Mouse (Mus musculus) embryonic facial prominence, embryonic 14.5 days (tissue): ENCODE measurements around the gene Mllt11. TPM values are rescaled to one million over a fixed set of nuclear protein-coding genes. Genes with fewer than 3 reads are reported as not detected.
"Not testable (repeated sequence)": the region's sequence is repeated elsewhere in the genome, so short reads cannot be mapped to it uniquely, and the experiment has no call there.

Experiments used
- ATAC-seq: fragments of 200-750 bp; cut with Nextera tagmentation; 2 replicates; pipeline ENCODE4 v1.8.0; 2017; ENCODE audit warnings: low read depth, moderate number of reproducible peaks, moderate TSS enrichment
- DNase-seq: peaks from one replicate; pipeline ENCODE4 v3.0.0-alpha.2; 2015; ENCODE audit warnings: low spot score
- H3K27ac ChIP-seq: fragments of 300-500 bp; sonication (generic); replicated peaks from 2 replicates; pipeline ENCODE4 v1.5.1; 2014; ENCODE audit warnings: low read depth, mild to moderate bottlenecking, low read length, moderate library complexity
- H3K27me3 ChIP-seq: fragments of 300-500 bp; sonication (generic); replicated peaks from 2 replicates; pipeline ENCODE4 v1.6.1; 2014; ENCODE audit warnings: low read length; ENCODE audit not compliant: control insufficient read depth, insufficient read depth
- H3K36me3 ChIP-seq: fragments of 300-500 bp; sonication (generic); 2 replicates; pipeline ENCODE4 v1.6.1; 2014; ENCODE audit warnings: low read length, mixed read lengths; ENCODE audit not compliant: control insufficient read depth, insufficient read depth
- H3K4me1 ChIP-seq: fragments of 300-500 bp; sonication (generic); 2 replicates; pipeline ENCODE4 v1.6.1; 2014; ENCODE audit warnings: antibody characterized with exemption, low read length; ENCODE audit not compliant: control insufficient read depth, insufficient read depth
- H3K4me2 ChIP-seq: fragments of 300-500 bp; sonication (generic); 2 replicates; pipeline ENCODE4 v1.6.1; 2014; ENCODE audit warnings: low read depth, mild to moderate bottlenecking, low read length, moderate library complexity, mixed read lengths
- H3K4me3 ChIP-seq: fragments of 300-500 bp; sonication (generic); 2 replicates; pipeline ENCODE4 v1.5.1; 2014; ENCODE audit warnings: low read depth, mild to moderate bottlenecking, low read length
- H3K9ac ChIP-seq: fragments of 300-500 bp; sonication (generic); 2 replicates; pipeline ENCODE4 v1.6.1; 2014; ENCODE audit warnings: low read depth, mild to moderate bottlenecking, low read length, moderate library complexity, mixed read lengths
- H3K9me3 ChIP-seq: fragments of 300-500 bp; sonication (generic); 2 replicates; pipeline ENCODE4 v1.6.1; 2016; ENCODE audit warnings: low read length; ENCODE audit not compliant: control insufficient read depth
- WGBS: fragments of 180-500 bp; shearing (Covaris S2); extraction: QIAGEN DNeasy Blood & Tissue Kit; methylation state at CpG from one replicate; pipeline ENCODE4 v1.1.7; 2014; 5-methylcytosine and 5-hydroxymethylcytosine counted together
- polyA plus RNA-seq: library from polyadenylated mRNA; unstranded; fragments of >200 nt; fragmentation: Nextera tagmentation; extraction: Ambion mirVana; gene quantifications from 2 replicates; pipeline ENCODE4 v1.2.1, GENCODE M21; 2014

The Mllt11 gene
- polyA plus RNA-seq, 1 experiment from 2014 or later = 36.9 TPM

DNA sequence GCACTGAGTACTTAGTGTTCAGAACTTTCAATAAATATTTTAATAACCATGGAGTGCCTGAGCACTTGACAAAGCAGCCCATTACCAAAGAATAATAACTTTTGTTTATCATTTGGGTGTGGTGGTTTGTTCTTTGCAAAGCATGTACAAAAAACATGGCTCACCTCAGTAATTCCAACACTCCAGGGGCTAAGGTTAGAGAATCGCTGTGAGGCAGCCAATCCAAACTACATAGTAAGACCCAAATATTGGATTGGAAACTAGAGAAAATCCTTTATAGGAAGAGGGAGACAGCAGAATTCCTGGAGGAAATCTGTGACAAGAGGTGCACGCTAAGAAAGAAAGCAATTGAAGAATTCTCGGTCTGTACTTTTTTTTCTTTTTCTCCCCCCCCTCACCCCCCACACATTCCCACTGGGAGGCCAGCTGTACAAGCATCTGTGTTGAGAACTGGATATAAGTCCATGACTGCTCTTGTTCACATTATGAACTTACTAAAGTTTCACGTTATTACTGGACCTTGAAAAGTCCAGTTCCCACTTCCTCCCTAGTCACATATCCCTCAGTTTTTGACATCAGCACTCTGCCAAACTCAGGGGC lies 15.2 kb downstream of the Mllt11 start:
- Histone ChIP-seq H3K9me3 (no peaks in the 10 kb centered on the region), H3K4me3 (peak overlapping the region; percentile 84), H3K27me3 (no peaks in the 10 kb centered on the region), H3K9ac (peak overlapping the region; percentile 96), H3K36me3 (peaks cover 50% of the 10 kb centered on the region), H3K27ac (peak overlapping the region; percentile 100), H3K4me1 (peaks cover 4% of the 10 kb centered on the region), H3K4me2 (peak overlapping the region; percentile 70)
- ATAC-seq = peak; percentile 42
- WGBS = 12% methylated on average over 4 of the region's 4 CpGs
- no peak for DNase-seq

GRCm38 (mm10) chr3:95213609-95213975 lies 18.4 kb downstream of the Mllt11 start:
- Histone ChIP-seq H3K27ac (no peak overlapping the region), H3K4me1 (peaks cover 4% of the 10 kb centered on the region), H3K36me3 (peaks cover 46% of the 10 kb centered on the region), H3K4me2 (no peak overlapping the region), H3K9me3 (no peaks in the 10 kb centered on the region), H3K4me3 (no peak overlapping the region), H3K27me3 (no peaks in the 10 kb centered on the region), H3K9ac (no peak overlapping the region)
- WGBS = 90% methylated on average over 1 of the region's 1 CpGs
- no peak for DNase-seq
- ATAC-seq = no peak

GRCm38 (mm10) chr3:95212889-95213608 lies 18.9 kb downstream of the Mllt11 start:
- not testable (repeated sequence) for H3K27ac ChIP-seq, ATAC-seq, H3K9ac ChIP-seq, H3K9me3 ChIP-seq, H3K4me3 ChIP-seq, H3K27me3 ChIP-seq, H3K4me1 ChIP-seq, DNase-seq, H3K4me2 ChIP-seq
- 87% methylated on average over 9 of the region's 10 CpGs for WGBS
- H3K36me3 ChIP-seq = peaks cover 51% of the 10 kb centered on the region

DNA sequence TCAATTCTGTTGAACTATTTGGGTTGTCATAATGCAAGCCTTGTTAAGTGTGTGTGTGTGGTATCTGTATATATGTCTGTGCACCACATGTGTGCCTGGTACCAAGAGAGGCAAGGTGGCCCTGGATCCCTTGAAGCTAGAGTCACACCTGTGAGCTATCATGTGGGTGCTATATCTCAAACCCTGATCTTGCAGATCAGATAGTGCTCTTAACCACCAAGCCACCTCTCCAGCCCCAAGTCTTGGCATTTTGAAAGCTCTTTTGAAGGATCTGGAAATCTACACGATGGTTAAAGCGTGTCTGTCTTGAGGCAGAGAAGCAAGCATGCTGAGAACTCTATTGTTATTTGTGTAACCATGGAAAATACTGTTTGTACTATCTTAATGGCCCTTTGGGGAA lies 21.4 kb downstream of the Mllt11 start:
- 81% methylated on average over 2 of the region's 2 CpGs for WGBS

DNA sequence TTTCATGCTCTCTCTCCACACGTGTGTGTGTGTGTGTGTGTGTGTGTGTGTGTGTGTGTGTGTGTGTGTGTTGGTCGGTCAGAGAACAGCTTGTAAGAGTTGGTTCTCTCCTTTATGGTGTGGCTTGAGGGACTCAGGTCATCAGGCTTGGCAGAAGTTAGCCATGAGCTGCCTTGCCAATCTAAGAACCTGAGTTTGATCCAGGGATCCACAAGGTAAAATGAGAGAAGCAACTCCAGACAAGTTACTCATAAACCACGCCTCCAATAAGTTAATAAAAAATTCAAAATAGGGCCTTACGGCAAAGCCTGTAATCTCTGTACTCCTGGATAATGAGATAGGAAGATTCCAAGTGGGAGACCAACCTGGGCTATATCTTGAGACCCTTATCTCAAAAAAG lies 23.7 kb downstream of the Mllt11 start:
- ATAC-seq (no peak), DNase-seq (no peak)
- Histone ChIP-seq H3K4me2 (no peak overlapping the region), H3K27ac (no peak overlapping the region), H3K36me3 (peaks cover 71% of the 10 kb centered on the region), H3K4me1 (no peaks in the 10 kb centered on the region), H3K4me3 (no peak overlapping the region), H3K27me3 (no peaks in the 10 kb centered on the region), H3K9me3 (no peaks in the 10 kb centered on the region), H3K9ac (no peak overlapping the region)
- WGBS = 84% methylated on average over 4 of the region's 4 CpGs

More for the DNA sequence above, 21.4 kb downstream of the Mllt11 start:
- no peak overlapping the region for H3K9ac ChIP-seq
- no peaks in the 10 kb centered on the region for H3K9me3 ChIP-seq
- no peak for ATAC-seq
- no peak for DNase-seq
- H3K4me3 ChIP-seq = no peak overlapping the region
- H3K4me1 ChIP-seq = no peaks in the 10 kb centered on the region
- no peak overlapping the region for H3K27ac ChIP-seq
- no peak overlapping the region for H3K4me2 ChIP-seq
- no peaks in the 10 kb centered on the region for H3K27me3 ChIP-seq
- H3K36me3 ChIP-seq = peaks cover 64% of the 10 kb centered on the region

DNA sequence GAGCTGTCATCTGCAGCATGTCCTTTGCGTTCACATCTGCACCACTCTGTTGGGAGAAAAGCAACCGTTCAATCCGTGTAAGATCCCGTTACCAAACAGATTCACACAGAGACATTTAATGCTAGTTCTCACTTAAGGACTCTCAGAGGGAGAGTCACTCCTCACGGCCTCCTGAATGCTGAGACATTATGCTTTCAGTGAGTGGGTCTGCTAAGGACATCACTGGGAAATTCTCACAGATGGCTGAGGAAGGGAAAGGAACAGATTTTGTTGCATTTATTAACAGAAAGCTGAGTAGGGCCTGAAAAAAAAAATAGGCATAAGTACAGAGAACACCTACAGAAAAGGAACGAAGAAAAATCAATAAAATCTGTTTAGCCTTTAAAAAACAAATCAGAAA lies 28.1 kb downstream of the Mllt11 start:
- H3K9ac ChIP-seq = no peak overlapping the region
- no peak overlapping the region for H3K4me3 ChIP-seq
- ATAC-seq (no peak), DNase-seq (no peak)
- WGBS = 90% methylated on average over 6 of the region's 6 CpGs
- H3K9me3 ChIP-seq = no peaks in the 10 kb centered on the region
- H3K27me3 ChIP-seq = no peaks in the 10 kb centered on the region
- no peaks in the 10 kb centered on the region for H3K4me1 ChIP-seq
- no peak overlapping the region for H3K27ac ChIP-seq
- peaks cover 94% of the 10 kb centered on the region for H3K36me3 ChIP-seq
- H3K4me2 ChIP-seq = no peak overlapping the region

GRCm38 (mm10) chr3:95200562-95200961 lies 31.4 kb downstream of the Mllt11 start:
- H3K36me3 ChIP-seq = peaks cover 99% of the 10 kb centered on the region
- H3K4me3 ChIP-seq = no peak overlapping the region
- H3K4me2 ChIP-seq = no peak overlapping the region
- no peak overlapping the region for H3K9ac ChIP-seq
- H3K27me3 ChIP-seq = no peaks in the 10 kb centered on the region
- peak overlapping the region; percentile 39 for H3K27ac ChIP-seq
- DNase-seq (peak; percentile 17), ATAC-seq (no peak)
- H3K9me3 ChIP-seq = no peaks in the 10 kb centered on the region
- H3K4me1 ChIP-seq = no peaks in the 10 kb centered on the region
- WGBS = 43% methylated on average over 2 of the region's 2 CpGs

GRCm38 (mm10) chr3:95200132-95200531 lies 31.8 kb downstream of the Mllt11 start:
- no peaks in the 10 kb centered on the region for H3K27me3 ChIP-seq
- 75% methylated on average over 7 of the region's 7 CpGs for WGBS

GRCm38 (mm10) chr3:95199101-95199500 lies 32.9 kb downstream of the Mllt11 start:
- 77% methylated on average over 1 of the region's 1 CpGs for WGBS
- Histone ChIP-seq H3K9me3 (no peaks in the 10 kb centered on the region), H3K4me3 (no peak overlapping the region), H3K27ac (no peak overlapping the region), H3K4me2 (no peak overlapping the region), H3K27me3 (no peaks in the 10 kb centered on the region), H3K36me3 (peaks cover 98% of the 10 kb centered on the region), H3K4me1 (no peaks in the 10 kb centered on the region), H3K9ac (0 out of 2 replicates have a peak overlapping the region, but pooled peaks have one; percentile 37)
- no peak for ATAC-seq
- DNase-seq = no peak

More at GRCm38 (mm10) chr3:95200132-95200531, 31.8 kb downstream of the Mllt11 start:
- H3K27ac ChIP-seq = peak overlapping the region; percentile 39; the same call in 1 of the 2 replicates
- H3K4me2 ChIP-seq = no peak overlapping the region
- peaks cover 99% of the 10 kb centered on the region for H3K36me3 ChIP-seq
- no peak overlapping the region for H3K4me3 ChIP-seq
- H3K9me3 ChIP-seq = no peaks in the 10 kb centered on the region
- peak; percentile 44 for DNase-seq
- ATAC-seq = no peak
- no peak overlapping the region for H3K9ac ChIP-seq
- no peaks in the 10 kb centered on the region for H3K4me1 ChIP-seq
